Mouse (Mus musculus) liver, postnatal 0 days (tissue): Measurements from ENCODE around the gene Prrc2c. TPM values are rescaled to one million over a fixed set of nuclear protein-coding genes. Genes with fewer than 3 reads are reported as not detected.

Source experiments
- ATAC-seq: fragments of 200-750 bp; cut with Nextera tagmentation; 2 replicates; pipeline ENCODE4 v1.8.0; 2017; ENCODE audit warnings: mild to moderate bottlenecking, moderate library complexity
- DNase-seq: peaks from one replicate; pipeline ENCODE4 v3.0.0-alpha.2; 2016
- H3K27ac ChIP-seq: fragments of 300-500 bp; sonication (generic); 2 replicates; pipeline ENCODE4 v1.5.1; 2014; ENCODE audit warnings: antibody characterized with exemption, moderate library complexity, mild to moderate bottlenecking, low read depth
- H3K27me3 ChIP-seq: fragments of 300-500 bp; sonication (generic); 2 replicates; pipeline ENCODE4 v1.6.1; 2014; ENCODE audit warnings: low read length, control low read depth, mixed read lengths; ENCODE audit not compliant: insufficient read depth
- H3K36me3 ChIP-seq: fragments of 300-500 bp; sonication (generic); replicated peaks from 2 replicates; pipeline ENCODE4 v1.6.1; 2014; ENCODE audit warnings: mild to moderate bottlenecking, control low read depth, low read length, moderate library complexity, mixed read lengths; ENCODE audit not compliant: insufficient read depth
- H3K4me1 ChIP-seq: fragments of 300-500 bp; sonication (generic); 2 replicates; pipeline ENCODE4 v1.6.1; 2014; ENCODE audit warnings: antibody characterized with exemption, mild to moderate bottlenecking, control low read depth; ENCODE audit not compliant: insufficient read depth
- H3K4me2 ChIP-seq: fragments of 300-500 bp; sonication (generic); 2 replicates; pipeline ENCODE4 v1.6.1; 2014; ENCODE audit warnings: low read depth, mild to moderate bottlenecking, low read length, moderate library complexity, mixed read lengths
- H3K4me3 ChIP-seq: fragments of 300-500 bp; sonication (generic); 2 replicates; pipeline ENCODE4 v1.5.1; 2014; ENCODE audit warnings: low read depth, low read length
- H3K9ac ChIP-seq: fragments of 300-500 bp; sonication (generic); replicated peaks from 2 replicates; pipeline ENCODE4 v1.6.1; 2014; ENCODE audit warnings: mild to moderate bottlenecking, moderate library complexity
- H3K9me3 ChIP-seq: fragments of 300-500 bp; sonication (generic); 2 replicates; pipeline ENCODE4 v1.6.1; 2016; ENCODE audit warnings: mild to moderate bottlenecking, control low read depth, low read length, mixed read lengths
- CTCF ChIP-seq: sonication (generic); IDR thresholded peaks from 2 replicates; pipeline ENCODE4 v1.5.1; 2016; ENCODE audit warnings: antibody characterized with exemption, low read depth
- EP300 ChIP-seq: IDR thresholded peaks from 2 replicates; pipeline ENCODE4 v1.6.1; 2016; ENCODE audit warnings: antibody characterized with exemption, low read depth, mild to moderate bottlenecking
- WGBS: fragments of 180-500 bp; shearing (Covaris S2); extraction: QIAGEN DNeasy Blood & Tissue Kit; methylation state at CpG from one replicate; pipeline ENCODE4 v1.1.7; 2014; ENCODE audit not compliant: insufficient replicate concordance; 5-methylcytosine and 5-hydroxymethylcytosine counted together
- polyA plus RNA-seq: library from polyadenylated mRNA; unstranded; fragments of >200 nt; fragmentation: Nextera tagmentation; extraction: Ambion mirVana; gene quantifications from 2 replicates; pipeline ENCODE4 v1.2.1, GENCODE M21; 2015

Prrc2c gene
- polyA plus RNA-seq, 1 experiment from 2014 or later = 37.3 TPM

DNA sequence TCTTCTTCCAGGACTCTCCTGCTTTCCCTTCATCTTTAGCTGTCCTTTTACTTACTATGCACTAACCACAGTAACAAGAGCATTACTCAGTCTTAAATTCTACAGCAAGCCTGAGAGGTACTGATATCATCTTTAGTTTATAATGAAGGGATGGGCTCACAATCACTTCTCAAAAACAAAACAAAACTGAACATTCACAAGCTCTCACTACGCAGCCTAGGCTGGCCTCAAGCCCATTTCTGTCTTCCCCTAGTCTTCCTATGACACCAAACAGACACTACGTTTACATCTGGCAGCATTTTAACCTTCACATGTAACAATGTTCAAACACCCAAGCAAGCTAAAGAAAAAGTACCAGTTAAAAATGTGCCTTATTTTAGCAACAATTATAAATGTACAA lies 1.9 kb downstream of the Prrc2c start:
- H3K36me3 ChIP-seq = no peaks in the 10 kb centered on the region
- WGBS = 20% methylated on average over 2 of the region's 2 CpGs
- no peaks in the 10 kb centered on the region for H3K9me3 ChIP-seq
- peak overlapping the region; percentile 80 for H3K4me3 ChIP-seq
- ATAC-seq (no peak), DNase-seq (no peak)
- H3K4me1 ChIP-seq = peaks cover 34% of the 10 kb centered on the region
- H3K27me3 ChIP-seq = no peaks in the 10 kb centered on the region
- H3K27ac ChIP-seq = no peak overlapping the region
- H3K4me2 ChIP-seq = peak overlapping the region; percentile 92
- H3K9ac ChIP-seq = peak overlapping the region; percentile 92
- TF ChIP-seq EP300 (no peak), CTCF (no peak)

DNA sequence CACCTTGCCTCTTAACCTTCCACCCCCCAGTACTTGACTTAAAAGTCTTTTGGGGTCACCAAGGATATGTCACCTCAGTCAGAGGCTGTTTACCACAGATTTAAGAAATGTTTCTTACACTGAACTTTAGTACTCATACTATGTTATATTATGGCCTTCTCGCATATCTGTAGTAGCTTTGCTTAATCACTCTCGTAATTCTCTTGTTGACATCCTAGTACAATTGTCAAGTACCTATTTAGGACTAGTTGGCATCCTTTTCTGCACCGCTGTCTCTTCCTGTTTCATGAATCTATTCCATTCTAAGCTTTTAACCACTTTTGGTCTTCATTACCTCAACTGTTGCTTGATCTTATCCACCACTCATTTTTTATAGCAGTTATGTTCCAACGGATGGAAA lies 5.3 kb downstream of the Prrc2c start:
- TF ChIP-seq EP300 (no peak), CTCF (no peak)
- Histone ChIP-seq H3K9ac (no peak overlapping the region), H3K27ac (no peak overlapping the region), H3K4me3 (no peak overlapping the region), H3K27me3 (no peaks in the 10 kb centered on the region), H3K4me2 (no peak overlapping the region), H3K36me3 (no peaks in the 10 kb centered on the region; the same call in 1 of the 2 replicates), H3K4me1 (peaks cover 32% of the 10 kb centered on the region), H3K9me3 (no peaks in the 10 kb centered on the region)
- ATAC-seq = no peak
- no peak for DNase-seq
- 63% methylated on average over 4 of the region's 4 CpGs for WGBS

DNA sequence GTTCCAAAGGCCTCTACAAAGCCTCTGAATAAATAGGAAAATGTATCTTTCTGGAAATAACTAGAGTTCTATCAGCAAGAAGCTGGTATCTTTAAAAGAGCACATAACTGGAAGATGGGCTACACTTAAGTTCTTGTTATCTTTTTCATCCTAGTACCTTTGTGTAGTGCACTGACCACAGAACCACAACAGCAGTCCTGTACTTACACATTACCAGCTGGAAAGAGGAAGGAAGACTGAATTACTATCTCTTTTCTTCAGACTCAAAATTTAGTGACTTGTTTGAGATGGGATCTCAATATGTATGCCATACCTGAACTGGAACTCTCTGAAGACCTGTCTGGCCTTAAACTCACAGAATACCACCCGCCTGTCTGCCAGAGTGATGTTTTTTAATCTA lies 6.1 kb downstream of the Prrc2c start:
- no peaks in the 10 kb centered on the region; the same call in 1 of the 2 replicates for H3K36me3 ChIP-seq
- no peak for ATAC-seq
- WGBS = 24% methylated on average over 1 of the region's 1 CpGs

DNA sequence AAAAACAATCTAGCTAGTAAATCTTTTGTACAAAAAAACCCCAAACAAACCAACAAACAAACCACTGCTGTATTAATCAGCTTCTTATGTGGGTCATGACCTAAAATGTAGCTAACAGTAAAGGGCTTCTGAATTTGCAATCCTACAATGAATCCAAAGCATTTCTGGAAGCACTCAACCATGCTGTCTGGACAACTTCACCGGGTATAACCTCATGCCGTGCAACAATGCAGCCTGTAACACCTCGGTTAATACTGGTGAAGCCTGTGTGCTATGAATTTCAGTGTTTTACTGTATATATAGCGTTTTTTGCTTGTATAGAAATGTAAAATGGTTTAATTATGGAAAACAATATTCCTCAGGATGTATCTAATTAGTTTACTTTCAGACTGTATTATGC lies 8.3 kb downstream of the Prrc2c start:
- Histone ChIP-seq H3K9ac (no peak overlapping the region), H3K27ac (no peak overlapping the region), H3K27me3 (no peaks in the 10 kb centered on the region), H3K4me3 (no peak overlapping the region), H3K4me1 (peaks cover 17% of the 10 kb centered on the region), H3K36me3 (no peaks in the 10 kb centered on the region; the same call in 1 of the 2 replicates), H3K9me3 (no peaks in the 10 kb centered on the region), H3K4me2 (no peak overlapping the region)
- no peak for DNase-seq
- WGBS = 84% methylated on average over 4 of the region's 4 CpGs
- ATAC-seq = no peak
- TF ChIP-seq CTCF (no peak), EP300 (no peak)

More for the DNA sequence above, 6.1 kb downstream of the Prrc2c start:
- Histone ChIP-seq H3K27me3 (no peaks in the 10 kb centered on the region), H3K9me3 (no peaks in the 10 kb centered on the region), H3K4me1 (peaks cover 32% of the 10 kb centered on the region), H3K27ac (no peak overlapping the region), H3K4me3 (no peak overlapping the region), H3K4me2 (no peak overlapping the region), H3K9ac (no peak overlapping the region)
- TF ChIP-seq EP300 (no peak), CTCF (no peak)
- no peak for DNase-seq

DNA sequence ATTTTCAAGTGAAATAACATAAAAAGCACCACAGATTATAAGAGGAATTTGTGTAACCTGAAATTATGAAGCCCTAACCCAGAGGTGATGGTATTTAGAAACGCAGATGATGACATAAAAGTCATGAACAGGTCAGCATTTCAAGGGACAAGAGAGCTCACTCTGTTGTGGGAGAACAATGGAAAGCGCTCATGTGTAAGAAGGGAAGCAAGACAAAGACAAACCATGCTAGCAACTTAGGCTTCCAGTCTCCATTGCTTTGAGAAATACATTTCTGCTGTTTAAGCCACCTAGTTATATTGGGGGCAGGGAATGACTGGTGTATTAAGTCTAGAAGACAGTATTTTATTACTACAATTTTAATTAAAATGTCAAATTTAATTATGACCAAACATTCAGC lies 10.9 kb downstream of the Prrc2c start:
- H3K9me3 ChIP-seq = no peaks in the 10 kb centered on the region
- no peaks in the 10 kb centered on the region; the same call in 1 of the 2 replicates for H3K36me3 ChIP-seq
- TF ChIP-seq CTCF (no peak), EP300 (no peak)
- WGBS = 83% methylated on average over 2 of the region's 2 CpGs
- DNase-seq = no peak
- ATAC-seq = no peak
- H3K9ac ChIP-seq = no peak overlapping the region
- no peaks in the 10 kb centered on the region for H3K27me3 ChIP-seq
- 0 out of 2 replicates have a peak, but pooled peaks cover 2% of the 10 kb centered on the region for H3K4me1 ChIP-seq
- no peak overlapping the region for H3K4me3 ChIP-seq
- H3K4me2 ChIP-seq = no peak overlapping the region
- H3K27ac ChIP-seq = no peak overlapping the region

DNA sequence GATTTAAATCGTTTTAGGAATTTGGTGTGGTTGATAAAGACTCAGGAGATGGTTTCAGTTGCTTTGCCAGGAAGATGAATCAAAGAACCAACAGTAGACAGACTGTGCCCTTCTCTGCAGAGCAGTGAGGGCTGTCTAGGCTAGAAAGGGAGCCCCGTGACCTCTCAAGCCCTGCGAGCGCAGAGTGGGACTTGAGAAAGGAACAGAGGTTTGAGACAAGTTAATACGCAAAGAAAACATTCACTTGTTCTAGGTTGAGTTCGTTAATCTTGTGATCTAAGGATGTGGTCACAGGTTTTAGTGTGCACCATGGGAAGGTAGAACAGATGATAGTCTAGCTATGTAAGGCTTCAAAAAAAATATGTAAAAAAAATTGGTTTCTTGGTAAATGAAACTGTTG lies 12.4 kb downstream of the Prrc2c start:
- peaks cover 6% of the 10 kb centered on the region; the same call in 1 of the 2 replicates for H3K4me1 ChIP-seq
- WGBS = 80% methylated on average over 6 of the region's 6 CpGs
- ATAC-seq = no peak
- TF ChIP-seq EP300 (no peak), CTCF (no peak)
- H3K9me3 ChIP-seq = no peaks in the 10 kb centered on the region
- no peak overlapping the region for H3K4me2 ChIP-seq
- no peak overlapping the region for H3K9ac ChIP-seq
- no peak overlapping the region for H3K4me3 ChIP-seq
- DNase-seq = no peak
- H3K27me3 ChIP-seq = no peaks in the 10 kb centered on the region
- peaks cover 10% of the 10 kb centered on the region for H3K36me3 ChIP-seq
- no peak overlapping the region for H3K27ac ChIP-seq

DNA sequence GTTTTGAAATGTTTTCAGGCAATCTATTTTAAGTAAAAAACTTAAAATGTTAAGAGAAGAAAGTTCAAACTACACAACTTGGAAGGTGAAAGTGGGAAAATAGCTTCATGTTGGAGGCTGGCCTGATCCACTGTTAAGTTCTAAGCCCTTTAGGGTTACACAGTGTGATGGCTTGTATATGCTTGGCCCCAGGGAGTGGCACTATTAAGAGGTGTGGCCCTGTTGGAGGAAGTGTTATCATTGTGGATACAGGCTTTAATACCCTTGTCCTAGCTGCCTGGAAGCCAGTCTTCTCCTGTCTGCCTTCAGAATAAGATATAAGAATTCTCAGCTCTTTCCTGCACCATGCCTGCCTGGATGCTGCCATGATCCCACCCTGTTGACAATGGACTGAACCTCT lies 16.7 kb downstream of the Prrc2c start:
- Histone ChIP-seq H3K4me1 (peaks cover 6% of the 10 kb centered on the region; the same call in 1 of the 2 replicates), H3K4me3 (no peak overlapping the region), H3K9ac (no peak overlapping the region), H3K27me3 (no peaks in the 10 kb centered on the region), H3K27ac (no peak overlapping the region), H3K9me3 (no peaks in the 10 kb centered on the region), H3K4me2 (no peak overlapping the region), H3K36me3 (peaks cover 39% of the 10 kb centered on the region)
- ATAC-seq (peak; percentile 92), DNase-seq (no peak)
- TF ChIP-seq CTCF (no peak), EP300 (no peak)
